8 mouse cellular contexts compared by ENCODE assay signal in the genomic region with DNA sequence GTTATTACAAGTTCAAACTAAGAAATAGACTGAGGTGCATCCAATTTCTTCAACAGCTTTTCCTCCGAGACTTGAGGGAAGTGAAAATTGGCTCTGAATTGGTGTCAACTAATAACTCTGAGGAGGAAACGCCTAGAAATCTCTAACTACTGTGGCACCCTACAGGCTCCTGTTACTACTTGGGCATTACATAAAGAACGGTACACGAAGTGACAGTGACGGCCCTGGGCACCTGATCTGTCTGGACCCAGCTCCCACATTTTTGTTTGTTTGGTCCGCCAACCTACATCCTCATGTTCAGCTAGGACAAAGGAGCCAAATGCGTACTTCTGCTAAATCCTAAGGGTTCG. TPM values are rescaled to one million over a fixed set of nuclear protein-coding genes. Genes with fewer than 3 reads are reported as not detected.
A peak's percentile ranks its signal among the peaks of the same experiment; 100 is the strongest.
DNase-seq lines count a peak whose midpoint lies in the region; ATAC-seq and TF ChIP-seq lines count a peak whose summit lies in the region.

No protein-coding gene starts in this region.

- DNase-seq in heart, embryonic 10.5 days (ENCODE audit: low spot score), result no peak
- DNase-seq in heart, adult 18-20 months, result no peak
- peak; percentile 23 for DNase-seq in G1E (ENCODE audit: low spot score)
- peak; percentile 5 for DNase-seq in lung, postnatal 25 days (ENCODE audit: low spot score)
- DNase-seq in T-cell, adult 2 months (ENCODE audit: low spot score), result no peak
- no peak for DNase-seq in cerebellum, adult 11-12 months
- no peak for DNase-seq in embryo, embryonic 10.5 days (ENCODE audit: low spot score)

- TF ChIP-seq CTCF in G1E (IDR thresholded peaks at IDR 0.05; ENCODE audit: low read depth, low read length), result no peak

- no peaks in the 10 kb centered on the region for H3K9me3 ChIP-seq in heart, embryonic 10.5 days
- no peaks in the 10 kb centered on the region for H3K9me3 ChIP-seq in G1E (replicated peaks)
- H3K9me3 ChIP-seq in heart, embryonic 14.5 days (ENCODE audit: control insufficient read depth, low read length), result no peaks in the 10 kb centered on the region

- no peaks in the 10 kb centered on the region for H3K27me3 ChIP-seq in heart, embryonic 10.5 days (ENCODE audit: insufficient read depth, poor library complexity, severe bottlenecking)
- H3K27me3 ChIP-seq in G1E (ENCODE audit: insufficient read depth, low read length), result no peaks in the 10 kb centered on the region
- no peaks in the 10 kb centered on the region for H3K27me3 ChIP-seq in heart, embryonic 14.5 days (ENCODE audit: control insufficient read depth, insufficient read depth, low read length)

- peaks cover 9% of the 10 kb centered on the region; the same call in 1 of the 2 replicates for H3K36me3 ChIP-seq in heart, embryonic 10.5 days
- peaks cover 65% of the 10 kb centered on the region for H3K36me3 ChIP-seq in G1E (replicated peaks)
- H3K36me3 ChIP-seq in heart, embryonic 14.5 days (ENCODE audit: control insufficient read depth, insufficient read depth, low read length), result peaks cover 21% of the 10 kb centered on the region

- WGBS in heart, embryonic 10.5 days, result 11% methylated on average over 8 of the region's 8 CpGs
- 5% methylated on average over 8 of the region's 8 CpGs for WGBS in heart, embryonic 14.5 days

- H3K9ac ChIP-seq in heart, embryonic 14.5 days (ENCODE audit: low read length), result peak overlapping the region; percentile 83

- H3K4me1 ChIP-seq in heart, embryonic 10.5 days, result peaks cover 8% of the 10 kb centered on the region
- peaks cover 45% of the 10 kb centered on the region for H3K4me1 ChIP-seq in G1E (ENCODE audit: insufficient read depth, low read depth, low read length)
- peaks cover 2 to 11% of the 10 kb centered on the region in 2 experiments for H3K4me1 ChIP-seq in heart, embryonic 14.5 days (ENCODE audit: control insufficient read depth in 2 of 2, insufficient read depth in 2 of 2, low read length in 2 of 2)

- peak overlapping the region; percentile 88 for H3K4me2 ChIP-seq in heart, embryonic 14.5 days (ENCODE audit: low read length)

- no peak for ATAC-seq in G1E (ENCODE audit: extremely low read depth, insufficient number of reproducible peaks, low FRiP score, poor library complexity, severe bottlenecking)
- no peak for ATAC-seq in heart, embryonic 14.5 days (ENCODE audit: insufficient number of reproducible peaks, insufficient read depth, low FRiP score, low read depth)

- peak overlapping the region; percentile 96 for H3K27ac ChIP-seq in heart, embryonic 10.5 days
- peak overlapping the region; percentile 73 to 98 for H3K27ac ChIP-seq in heart, embryonic 14.5 days (replicated peaks in 1 of 2; ENCODE audit: control insufficient read depth in 1 of 2, insufficient read depth in 1 of 2, low read depth in 2 of 2, low read length in 2 of 2)

- peak overlapping the region; percentile 76 for H3K4me3 ChIP-seq in heart, embryonic 10.5 days
- peak overlapping the region; percentile 81 for H3K4me3 ChIP-seq in G1E (ENCODE audit: low read depth, low read length)
- peak overlapping the region; percentile 57 to 76 for H3K4me3 ChIP-seq in heart, embryonic 14.5 days (ENCODE audit: control insufficient read depth in 1 of 2, insufficient read depth in 1 of 2, low read depth in 1 of 2, low read length in 2 of 2)

RNA-seq across cellular contexts. Expression of a gene that starts 0.5 kb away (rescaled TPM):
- polyA plus RNA-seq in heart, embryonic 10.5 days (2016; fragmentation: Nextera tagmentation; extraction: Ambion mirVana), result 14.7 and 14.9 TPM in 2 replicates
- total RNA-seq in heart, adult 18-20 months (2021), result 10 to 100 TPM in 1 of 2 experiments, 1 to 10 TPM in 1; 7.9 to 10.3 TPM
- total RNA-seq in G1E (2014; fragmentation: Nextera tagmentation) (11.1 and 12.1 TPM in 2 replicates), G1E (2017) (36.8 and 37.3 TPM in 2 replicates)
- polyA plus RNA-seq in G1E (2012), result 22.8 and 24.6 TPM in 2 replicates
- 12.8 and 13.7 TPM in 2 replicates for polyA plus RNA-seq in heart, embryonic 14.5 days (2014; fragmentation: Nextera tagmentation; extraction: Ambion mirVana)

Comparison
In these comparisons a context has a peak if more than half of its experiments do, and no peak if none do; other contexts are left out.
1. DNase-seq: peak in G1E (single experiment) and lung, postnatal 25 days (single experiment); none in heart, embryonic 10.5 days (single experiment), heart, adult 18-20 months (0 of 2), T-cell, adult 2 months (single experiment), cerebellum, adult 11-12 months (single experiment) and embryo, embryonic 10.5 days (single experiment).
2. Peak in every context shown above with its lines, with median percentiles within 50 percentile points of each other: H3K4me3 ChIP-seq.